Mouse (Mus musculus): ENCODE data around the gene Siah1a.

Siah1a gene

DNA sequence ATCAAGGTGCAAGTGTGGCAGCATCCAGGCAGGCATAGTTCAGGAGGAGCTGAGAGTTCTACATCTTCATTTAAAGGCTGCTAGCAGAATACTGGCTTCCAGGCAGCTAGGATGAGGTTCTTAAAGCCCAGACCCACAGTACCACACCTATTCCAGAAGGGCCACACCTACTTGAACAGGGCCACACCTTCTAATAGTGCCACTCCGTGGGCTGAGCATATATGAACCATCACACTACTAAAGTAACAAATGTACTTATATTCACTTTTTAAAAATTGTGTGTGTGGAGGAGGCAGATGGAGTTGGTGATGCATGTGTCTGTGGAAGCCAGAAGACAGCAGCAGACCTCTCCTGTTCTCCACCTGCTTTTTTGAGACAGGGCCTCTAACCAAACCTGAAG, 51.7 kb downstream of the Siah1a start:
- no peak for TF ChIP-seq GATA4 (IDR thresholded peaks at IDR 0.05; ENCODE audit: insufficient replicate concordance, low read length)

DNA sequence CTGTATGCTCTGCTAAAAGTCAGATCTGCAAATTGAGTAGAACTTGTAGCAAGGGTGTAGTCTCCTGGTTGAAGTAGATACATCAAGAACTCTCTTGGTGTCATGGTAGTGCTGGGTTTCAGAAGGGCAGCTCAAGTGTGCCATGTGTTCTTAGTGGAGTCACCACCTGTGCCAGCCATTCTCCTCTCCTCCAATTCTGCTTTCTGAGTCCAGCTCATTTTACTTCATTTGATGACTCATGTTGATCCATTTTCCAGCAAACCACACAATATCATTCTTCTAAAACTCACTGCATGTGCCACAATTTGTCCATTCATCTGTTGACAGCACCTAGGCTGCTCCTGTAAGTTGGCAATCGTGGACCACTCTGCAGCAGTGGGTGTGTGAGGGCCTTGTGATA, 53.6 kb downstream of the Siah1a start:
- TF ChIP-seq GATA4 (IDR thresholded peaks at IDR 0.05; ENCODE audit: insufficient replicate concordance, low read length) = no peak

DNA sequence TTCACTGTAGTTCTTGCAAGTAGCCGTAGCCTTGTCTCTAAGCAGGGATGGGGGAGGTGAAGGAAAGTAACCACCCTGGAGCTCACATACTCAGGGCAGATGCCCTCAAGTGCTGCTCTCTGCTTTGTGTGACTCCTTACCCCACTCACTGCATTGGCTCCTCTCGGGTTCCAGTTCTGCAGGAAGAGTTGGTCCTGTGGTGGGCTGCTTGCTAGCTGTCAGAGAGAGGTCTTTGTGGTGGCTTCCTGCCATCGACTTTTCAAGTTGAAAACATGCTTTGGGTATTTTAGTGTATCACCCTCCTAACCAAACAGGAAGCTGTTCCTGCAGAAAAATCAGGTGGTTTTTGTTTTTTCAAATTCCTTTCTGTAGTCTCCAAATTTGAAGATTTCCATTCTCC, 59.1 kb downstream of the Siah1a start:
- TF ChIP-seq GATA4 (IDR thresholded peaks at IDR 0.05; ENCODE audit: insufficient replicate concordance, low read length) = no peak

All from liver, adult (tissue).